11 mouse cellular contexts compared by ENCODE assay signal in genomic region chr12:112182609-112182955, GRCm38 (mm10). TPM values are rescaled to one million over a fixed set of nuclear protein-coding genes. Genes with fewer than 3 reads are reported as not detected.
DNase-seq lines count a peak whose midpoint lies in the region; ATAC-seq and TF ChIP-seq lines count a peak whose summit lies in the region.
"Had no signal": no experiment of that assay in that cellular context is flagged by ENCODE, and none has a peak within 500 bp of the region (broad histone marks: within the 10 kb centered on the region; RNA-seq: fewer than 3 reads in every experiment).

No protein-coding gene starts in this region.

- WGBS in midbrain, embryonic 16.5 days = 44% methylated on average over 7 of the region's 7 CpGs
- 36% methylated on average over 7 of the region's 7 CpGs for WGBS in midbrain, embryonic 14.5 days
- 47% methylated on average over 7 of the region's 7 CpGs for WGBS in limb, embryonic 13.5 days

- no peaks in the 10 kb centered on the region for H3K9me3 ChIP-seq in midbrain, embryonic 16.5 days (replicated peaks; ENCODE audit: control insufficient read depth, low read length, poor library complexity, severe bottlenecking)
- no peaks in the 10 kb centered on the region for H3K9me3 ChIP-seq in midbrain, embryonic 14.5 days (ENCODE audit: control insufficient read depth, low read length)
- no peaks in the 10 kb centered on the region for H3K9me3 ChIP-seq in limb, embryonic 13.5 days
- H3K9me3 ChIP-seq: liver, embryonic 15.5 days; stomach, embryonic 15.5 days had no signal

- ATAC-seq in midbrain, embryonic 16.5 days = no peak
- no peak for ATAC-seq in midbrain, embryonic 14.5 days (ENCODE audit: low FRiP score, low TSS enrichment)
- no peak for ATAC-seq in limb, embryonic 13.5 days (ENCODE audit: low FRiP score, low read depth)
- no peak for ATAC-seq in megakaryocyte, adult 5-6 weeks (ENCODE audit: poor library complexity, severe bottlenecking)

- TF ChIP-seq CTCF in gastrocnemius, adult 2 months (IDR thresholded peaks at IDR 0.05) = no peak

- no peaks in the 10 kb centered on the region for H3K27me3 ChIP-seq in midbrain, embryonic 16.5 days (ENCODE audit: control insufficient read depth, insufficient read depth, low read depth, low read length)
- no peaks in the 10 kb centered on the region for H3K27me3 ChIP-seq in midbrain, embryonic 14.5 days (ENCODE audit: control insufficient read depth, insufficient read depth, low read length)
- no peaks in the 10 kb centered on the region for H3K27me3 ChIP-seq in limb, embryonic 13.5 days
- H3K27me3 ChIP-seq: liver, embryonic 15.5 days; stomach, embryonic 15.5 days had no signal

- H3K4me1 ChIP-seq in midbrain, embryonic 16.5 days (ENCODE audit: control insufficient read depth, insufficient read depth, low read length) = peaks cover 5% of the 10 kb centered on the region
- H3K4me1 ChIP-seq in midbrain, embryonic 14.5 days (ENCODE audit: control insufficient read depth, insufficient read depth, low read length) = peaks cover 7% of the 10 kb centered on the region
- peaks cover 40% of the 10 kb centered on the region for H3K4me1 ChIP-seq in limb, embryonic 13.5 days
- H3K4me1 ChIP-seq: liver, embryonic 15.5 days had no signal

- H3K4me3 ChIP-seq in gastrocnemius, adult 2 months = no peak overlapping the region
- no peak overlapping the region for H3K4me3 ChIP-seq in midbrain, embryonic 16.5 days (ENCODE audit: low read depth, low read length)
- H3K4me3 ChIP-seq in midbrain, embryonic 14.5 days (replicated peaks; ENCODE audit: low read depth, low read length) = no peak overlapping the region
- no peak overlapping the region for H3K4me3 ChIP-seq in limb, embryonic 13.5 days
- H3K4me3 ChIP-seq: liver, embryonic 15.5 days; stomach, embryonic 15.5 days had no signal

- H3K36me3 ChIP-seq in midbrain, embryonic 16.5 days (ENCODE audit: control insufficient read depth, insufficient read depth, low read length) = peaks cover 17% of the 10 kb centered on the region
- peaks cover 27% of the 10 kb centered on the region for H3K36me3 ChIP-seq in midbrain, embryonic 14.5 days (ENCODE audit: control insufficient read depth, insufficient read depth, low read length)
- H3K36me3 ChIP-seq in limb, embryonic 13.5 days = peaks cover 31% of the 10 kb centered on the region
- H3K36me3 ChIP-seq: liver, embryonic 15.5 days; stomach, embryonic 15.5 days had no signal

- no peak overlapping the region for H3K4me2 ChIP-seq in midbrain, embryonic 16.5 days (ENCODE audit: low read length)
- H3K4me2 ChIP-seq in midbrain, embryonic 14.5 days (ENCODE audit: low read length) = no peak overlapping the region
- H3K4me2 ChIP-seq in limb, embryonic 13.5 days (replicated peaks) = no peak overlapping the region
- H3K4me2 ChIP-seq: liver, embryonic 15.5 days; stomach, embryonic 15.5 days had no signal

- peak overlapping the region; percentile 83 for H3K27ac ChIP-seq in gastrocnemius, adult 2 months
- no peak overlapping the region for H3K27ac ChIP-seq in midbrain, embryonic 16.5 days (ENCODE audit: low read length)
- H3K27ac ChIP-seq in midbrain, embryonic 14.5 days (replicated peaks; ENCODE audit: low read depth, low read length) = no peak overlapping the region
- H3K27ac ChIP-seq in limb, embryonic 13.5 days = no peak overlapping the region
- H3K27ac ChIP-seq: liver, embryonic 15.5 days; stomach, embryonic 15.5 days had no signal

- H3K9ac ChIP-seq in midbrain, embryonic 16.5 days (ENCODE audit: low read depth, low read length) = 0 out of 2 replicates have a peak overlapping the region, but pooled peaks have one; percentile 30
- no peak overlapping the region for H3K9ac ChIP-seq in midbrain, embryonic 14.5 days (replicated peaks; ENCODE audit: low read length)
- peak overlapping the region; percentile 31; the same call in 1 of the 2 replicates for H3K9ac ChIP-seq in limb, embryonic 13.5 days
- H3K9ac ChIP-seq: liver, embryonic 15.5 days; stomach, embryonic 15.5 days had no signal

- peak; percentile 71 for DNase-seq in gastrocnemius, adult 2 months
- no peak for DNase-seq in gastrocnemius, postnatal 4 days (ENCODE audit: low spot score in 2 of 2)
- no peak for DNase-seq in midbrain, embryonic 14.5 days
- DNase-seq in gastrocnemius, postnatal 10 days = peak; percentile 57
- no peak for DNase-seq in left cerebral cortex, adult 11 months (ENCODE audit: low spot score)
- DNase-seq: right cerebral cortex, adult 18-20 months had no signal

- intact Hi-C loops in gastrocnemius, adult 2 months (cut with DNase I) = no loop called here

RNA-seq across cellular contexts. Expression of gene Kif26a, which starts 36.6 kb away (rescaled TPM):
- 1 to 10 TPM; 3.6 to 3.7 TPM for total RNA-seq in gastrocnemius, adult 2 months (2021)
- total RNA-seq in gastrocnemius, postnatal 4 days (2021) = 10 to 100 TPM; 14.5 to 15.8 TPM
- 4.7 and 6.2 TPM in 2 replicates for polyA plus RNA-seq in midbrain, embryonic 16.5 days (2015; fragmentation: Nextera tagmentation; extraction: Ambion mirVana)
- 6.2 and 7.2 TPM in 2 replicates for polyA plus RNA-seq in midbrain, embryonic 14.5 days (2014; fragmentation: Nextera tagmentation; extraction: Ambion mirVana)
- 10 to 100 TPM; 10.3 to 12.4 TPM for total RNA-seq in gastrocnemius, postnatal 10 days (2021)
- 5.7 and 6.4 TPM in 2 replicates for polyA plus RNA-seq in limb, embryonic 13.5 days (2015; fragmentation: Nextera tagmentation; extraction: Ambion mirVana)
- total RNA-seq in megakaryocyte, adult 5-6 weeks (2015) = not detected in 2 replicates
- not detected in 2 replicates for total RNA-seq in megakaryocyte, adult 5-6 weeks (2017)

Comparison
In these comparisons a context has a peak if more than half of its experiments do, and no peak if none do; other contexts are left out.
1. DNase-seq: peak in gastrocnemius, adult 2 months (single experiment) and gastrocnemius, postnatal 10 days (single experiment); none in gastrocnemius, postnatal 4 days (0 of 2), midbrain, embryonic 14.5 days (single experiment) and left cerebral cortex, adult 11 months (single experiment).
2. RNA of gene Kif26a, which starts 36.6 kb away (total RNA-seq): 14.5 to 15.8 TPM in gastrocnemius, postnatal 4 days, 10.3 to 12.4 TPM in gastrocnemius, postnatal 10 days and 3.6 to 3.7 TPM in gastrocnemius, adult 2 months; not detected in megakaryocyte, adult 5-6 weeks; every median in the first group is over 4 times any median in the second.